Mouse (Mus musculus) erythroblast, embryonic 14.5 days (primary cell): Measurements from ENCODE around the gene Bhmt2.

Source experiments
- GATA1 ChIP-seq: IDR thresholded peaks from 2 replicates; pipeline ENCODE4 v1.6.1; 2012; ENCODE audit warnings: low read length, inconsistent platforms, mixed read lengths
- TAL1 ChIP-seq: IDR thresholded peaks from 3 replicates; pipeline ENCODE4 v1.6.1; 2012; ENCODE audit warnings: low read length, inconsistent platforms, mixed read lengths

DNA sequence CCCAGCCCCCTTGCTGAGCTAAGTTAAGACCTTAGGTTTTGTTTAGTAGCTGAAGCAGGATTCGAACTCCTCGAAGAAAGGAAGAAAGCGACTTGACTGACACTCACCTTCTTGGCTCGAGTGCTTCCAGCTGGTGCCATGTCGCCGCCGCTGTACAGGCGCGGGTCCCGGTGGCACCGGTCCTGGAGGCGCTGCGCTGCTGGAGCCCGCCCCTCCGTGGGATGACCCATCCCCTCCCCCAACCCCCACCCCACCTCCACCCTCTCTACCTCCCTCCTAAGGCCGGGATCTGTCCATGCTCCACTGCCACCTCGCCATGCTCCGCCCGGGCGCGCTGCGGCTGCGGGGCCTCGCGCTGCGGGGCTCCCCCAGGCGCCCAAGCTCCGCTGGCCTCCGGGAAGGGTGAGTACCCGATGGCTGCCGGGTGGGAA is at the start of gene Bhmt2, which contains the start of gene Dmgdh:
- TF ChIP-seq TAL1 (no peak), GATA1 (no peak)
